Mouse (Mus musculus): Measurements from ENCODE around the gene Ngrn. TPM values are rescaled to one million over a fixed set of nuclear protein-coding genes. Genes with fewer than 3 reads are reported as not detected.
A peak's percentile ranks its signal among the peaks of the same experiment; 100 is the strongest.

Ngrn gene
- total and polyA plus RNA-seq, 3 experiments: 28.3 to 43.2 (median 32.1) TPM

- Histone ChIP-seq H3K79me2 (replicated peaks; ENCODE audit: control insufficient read depth, extremely low read depth, insufficient read depth, poor library complexity, severe bottlenecking) (peaks cover 26% of the 10 kb centered on the region), H3K4me2 (ENCODE audit: insufficient read depth, low read depth, poor library complexity, severe bottlenecking) (no peak overlapping the region), H3K9me3 (replicated peaks; ENCODE audit: low read length) (no peaks in the 10 kb centered on the region), H3K4me3 (replicated peaks in 1 of 3; ENCODE audit: low read depth in 2 of 3, low read length in 2 of 3, poor library complexity in 1 of 3) (no peak overlapping the region), H3K27me3 (replicated peaks) (no peaks in the 10 kb centered on the region), H3K9ac (ENCODE audit: insufficient read depth, low read depth) (no peak overlapping the region), H3K36me3 (replicated peaks in 1 of 2; ENCODE audit: control insufficient read depth in 1 of 2, insufficient read depth in 1 of 2, low read length in 1 of 2) (peaks cover 37 to 56% of the 10 kb centered on the region in 2 experiments), H3K4me1 (ENCODE audit: control insufficient read depth in 1 of 2, insufficient read depth in 2 of 2) (peaks cover 9 to 40% of the 10 kb centered on the region in 2 experiments; a peak in 3 of 4 replicates), H3K27ac (ENCODE audit: insufficient read depth, low read depth) (no peak overlapping the region)
- dilution Hi-C loops (cut with MboI; ENCODE audit: extremely low pct_ligation_motif_present, extremely low pct_unique_long_range_greater_than_20kb, low sequenced_read_pairs) (no loop called here), in situ Hi-C loops (cut with MboI; ENCODE audit: low pct_ligation_motif_present, low pct_unique_long_range_greater_than_20kb, low sequenced_read_pairs) (loop anchor here (25.0 kb wide), 1 partner anchor 255 kb away; the partner anchor contains the start of gene Zfp710)
- no peak for TF ChIP-seq RCOR1 (conservative IDR thresholded peaks at IDR 0.05; ENCODE audit: low read depth, low read length)
- no peak for TF ChIP-seq CTCF (conservative IDR thresholded peaks at IDR 0.05 in 1 of 2, IDR thresholded peaks at IDR 0.05 in 1 of 2; ENCODE audit: low read depth in 2 of 2, low read length in 2 of 2)
- TF ChIP-seq JUND (conservative IDR thresholded peaks at IDR 0.05; ENCODE audit: low read depth, low read length): no peak
- no peak for TF ChIP-seq TBP (conservative IDR thresholded peaks at IDR 0.05; ENCODE audit: low read depth, low read length)
- no peak for TF ChIP-seq POLR2A (IDR thresholded peaks at IDR 0.05; ENCODE audit: low read depth, low read length)
- no peak for TF ChIP-seq PAX5 (IDR thresholded peaks at IDR 0.05; ENCODE audit: low read length)
- TF ChIP-seq NRF1 (IDR thresholded peaks at IDR 0.05; ENCODE audit: low read depth, low read length): no peak
- TF ChIP-seq HCFC1 (IDR thresholded peaks at IDR 0.05; ENCODE audit: low read depth, low read length): no peak
- TF ChIP-seq USF1 (IDR thresholded peaks at IDR 0.05; ENCODE audit: low read depth, low read length): no peak
- TF ChIP-seq ZNF384 (IDR thresholded peaks at IDR 0.05; ENCODE audit: low read depth, low read length): no peak
- no peak for TF ChIP-seq ZKSCAN1 (IDR thresholded peaks at IDR 0.05; ENCODE audit: borderline replicate concordance, low read depth, low read length)
- TF ChIP-seq JUN (IDR thresholded peaks at IDR 0.05; ENCODE audit: insufficient read depth, low read depth, low read length): no peak
- no peak for TF ChIP-seq KAT2A (IDR thresholded peaks at IDR 0.05; ENCODE audit: insufficient replicate concordance, low read length)
- no peak for TF ChIP-seq TCF12 (IDR thresholded peaks at IDR 0.05; ENCODE audit: low read depth, low read length)
- TF ChIP-seq CHD2 (IDR thresholded peaks at IDR 0.05; ENCODE audit: low read length): no peak
- DNase-seq (ENCODE audit: extremely low read depth): no peak
Observed at GRCm38 (mm10) chr7:80267764-80268163, 6.7 kb downstream of the Ngrn start.

DNA sequence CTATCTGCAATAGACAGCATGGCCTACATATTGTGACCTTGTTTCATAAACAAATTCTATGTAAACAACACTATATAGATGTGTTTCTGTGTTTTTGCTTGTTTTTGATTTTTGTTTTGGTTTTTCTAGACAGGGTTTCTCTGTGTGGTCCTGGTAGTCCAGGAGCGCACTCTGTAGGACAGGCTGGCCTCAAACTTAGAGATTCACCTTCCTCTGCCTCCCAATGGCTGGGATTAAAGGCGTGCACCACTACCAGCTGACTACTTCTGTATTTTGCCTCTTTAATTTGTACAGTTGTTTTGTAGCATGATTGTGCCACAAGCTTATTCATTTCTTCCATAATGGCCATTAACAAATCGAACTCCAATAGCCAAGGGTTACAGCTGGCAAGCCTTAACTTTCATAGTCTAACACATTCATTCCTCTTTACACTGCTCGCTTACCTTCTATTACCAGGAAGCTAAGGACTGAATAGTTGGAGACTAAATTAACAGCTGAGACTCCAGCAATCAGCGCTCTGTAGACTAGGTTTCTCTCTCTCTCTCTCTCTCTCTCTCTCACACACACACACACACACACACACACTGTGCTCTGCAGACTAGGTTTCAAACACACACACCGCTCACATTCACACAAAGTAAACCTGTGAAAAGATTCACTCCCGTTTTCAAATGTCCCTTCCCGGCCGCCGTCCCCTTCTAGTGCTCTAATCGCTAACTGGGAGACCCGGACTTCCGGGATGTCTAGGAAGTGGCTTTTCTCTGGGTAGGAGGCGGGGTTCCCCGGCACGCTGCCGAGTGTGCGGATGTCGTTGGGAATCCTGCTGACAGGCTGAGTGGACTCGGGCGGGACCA lies 8.1 kb downstream of the Ngrn start, which contains the start of gene Vps33b:
Gene Vps33b (plus strand): TSS at position 753 of the 854 bp plus-strand sequence.
- H3K4me3 ChIP-seq (replicated peaks in 1 of 3; ENCODE audit: low read depth in 2 of 3, low read length in 2 of 3, poor library complexity in 1 of 3): peak within 1 kb of the TSS; percentile 86 to 99 (median 97)
- dilution Hi-C loops (cut with MboI; ENCODE audit: extremely low pct_ligation_motif_present, extremely low pct_unique_long_range_greater_than_20kb, low sequenced_read_pairs): no loop called here
- H3K4me2 ChIP-seq (ENCODE audit: insufficient read depth, low read depth, poor library complexity, severe bottlenecking): peak within 1 kb of the TSS; percentile 98
- peak within 1 kb of the TSS; percentile 51; the same call in 1 of the 2 replicates for H3K27ac ChIP-seq (ENCODE audit: insufficient read depth, low read depth)
- DNase-seq (ENCODE audit: extremely low read depth): peak; percentile 95
- TF ChIP-seq JUND (conservative IDR thresholded peaks at IDR 0.05; ENCODE audit: low read depth, low read length) (no peak), USF1 (IDR thresholded peaks at IDR 0.05; ENCODE audit: low read depth, low read length) (no peak), MYC (IDR thresholded peaks at IDR 0.05; ENCODE audit: low read depth, low read length) (peak; percentile 71), HCFC1 (IDR thresholded peaks at IDR 0.05; ENCODE audit: low read depth, low read length) (peak; percentile 85), SIN3A (IDR thresholded peaks at IDR 0.05; ENCODE audit: low read length) (peak; percentile 97), RCOR1 (conservative IDR thresholded peaks at IDR 0.05; ENCODE audit: low read depth, low read length) (no peak), MXI1 (IDR thresholded peaks at IDR 0.05; ENCODE audit: low read depth, low read length) (peak; percentile 98), ELF1 (IDR thresholded peaks at IDR 0.05; ENCODE audit: low read depth, low read length) (peak; percentile 99), POLR2A (IDR thresholded peaks at IDR 0.05; ENCODE audit: low read depth, low read length) (peak; percentile 88), TBP (conservative IDR thresholded peaks at IDR 0.05; ENCODE audit: low read depth, low read length) (no peak; the same call in 1 of the 2 replicates), TCF12 (IDR thresholded peaks at IDR 0.05; ENCODE audit: low read depth, low read length) (peak; percentile 58; the same call in 1 of the 2 replicates), NELFE (IDR thresholded peaks at IDR 0.05; ENCODE audit: low read depth, low read length) (peak; percentile 61; the same call in 1 of the 2 replicates), MAX (IDR thresholded peaks at IDR 0.05; ENCODE audit: low read length) (peak; percentile 72; the same call in 1 of the 2 replicates), IRF4 (IDR thresholded peaks at IDR 0.05; ENCODE audit: low read depth, low read length) (peak; percentile 69; the same call in 1 of the 2 replicates), BHLHE40 (IDR thresholded peaks at IDR 0.05; ENCODE audit: low read depth, low read length) (peak; percentile 78), CTCF (conservative IDR thresholded peaks at IDR 0.05 in 1 of 2, IDR thresholded peaks at IDR 0.05 in 1 of 2; ENCODE audit: low read depth in 2 of 2, low read length in 2 of 2) (no peak), ETS1 (conservative IDR thresholded peaks at IDR 0.05; ENCODE audit: low read depth, low read length) (peak; percentile 20; the same call in 1 of the 2 replicates)
- H3K9me3 ChIP-seq (replicated peaks; ENCODE audit: low read length): no peaks in the 10 kb centered on the region
- peaks cover 18% of the 10 kb centered on the region for H3K79me2 ChIP-seq (replicated peaks; ENCODE audit: control insufficient read depth, extremely low read depth, insufficient read depth, poor library complexity, severe bottlenecking)
- no peaks in the 10 kb centered on the region for H3K27me3 ChIP-seq (replicated peaks)
- peak within 1 kb of the TSS; percentile 83 for H3K9ac ChIP-seq (ENCODE audit: insufficient read depth, low read depth)
- in situ Hi-C loops (cut with MboI; ENCODE audit: low pct_ligation_motif_present, low pct_unique_long_range_greater_than_20kb, low sequenced_read_pairs): loop anchor here (25.0 kb wide), 1 partner anchor 257 kb away; the partner anchor contains the start of gene Zfp710
- peaks cover 36 to 58% of the 10 kb centered on the region in 2 experiments for H3K36me3 ChIP-seq (replicated peaks in 1 of 2; ENCODE audit: control insufficient read depth in 1 of 2, insufficient read depth in 1 of 2, low read length in 1 of 2)
- H3K4me1 ChIP-seq (ENCODE audit: control insufficient read depth in 1 of 2, insufficient read depth in 2 of 2): peaks cover 6 to 35% of the 10 kb centered on the region in 2 experiments; a peak in 3 of 4 replicates
